Mouse (Mus musculus) urinary bladder, postnatal 14 days (tissue): ENCODE data around the gene Tha1.
"Not testable (repeated sequence)": the region's sequence is repeated elsewhere in the genome, so short reads cannot be mapped to it uniquely, and the experiment has no call there.

ENCODE experiments used
- DNase-seq: peaks from one replicate; pipeline ENCODE4 v3.0.0; 2021; ENCODE audit warnings: low spot score

The Tha1 gene

DNA sequence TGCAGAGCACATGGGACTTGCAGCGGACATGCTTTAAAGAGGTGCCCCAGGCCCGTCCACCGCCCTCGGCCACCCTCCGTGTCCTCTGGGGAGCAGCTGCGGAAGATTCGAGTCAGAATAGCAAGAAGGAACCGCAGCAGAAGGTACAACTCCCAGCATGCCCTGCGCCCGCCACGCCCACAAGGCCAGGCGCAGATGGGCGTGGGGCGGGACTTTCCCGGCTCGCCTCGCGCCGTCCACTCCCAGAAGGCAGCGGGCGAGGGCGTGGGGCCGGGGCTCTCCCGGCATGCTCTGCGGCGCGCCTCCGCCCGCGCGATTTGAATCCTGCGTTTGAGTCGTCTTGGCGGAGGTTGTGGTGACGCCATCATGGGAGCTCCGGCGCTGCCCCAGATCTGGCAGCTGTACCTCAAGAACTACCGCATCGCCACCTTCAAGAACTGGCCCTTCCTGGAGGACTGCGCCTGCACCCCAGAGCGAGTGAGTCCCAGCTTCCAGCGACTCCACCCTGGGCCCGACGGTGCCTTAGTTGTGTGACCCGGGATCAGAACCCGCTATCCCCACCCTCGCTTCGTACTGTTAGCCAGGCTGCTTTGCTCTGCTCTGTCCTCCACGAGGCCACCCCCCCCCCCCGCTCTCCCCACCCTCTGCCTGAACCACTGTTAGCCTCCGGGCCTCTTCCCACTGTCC, 24.2 kb downstream of the Tha1 start, which contains the start of gene Birc5:
TSS of gene Birc5 (plus strand) at position 267 of the 687 bp plus-strand sequence.
- DNase-seq: peak; percentile 97

DNA sequence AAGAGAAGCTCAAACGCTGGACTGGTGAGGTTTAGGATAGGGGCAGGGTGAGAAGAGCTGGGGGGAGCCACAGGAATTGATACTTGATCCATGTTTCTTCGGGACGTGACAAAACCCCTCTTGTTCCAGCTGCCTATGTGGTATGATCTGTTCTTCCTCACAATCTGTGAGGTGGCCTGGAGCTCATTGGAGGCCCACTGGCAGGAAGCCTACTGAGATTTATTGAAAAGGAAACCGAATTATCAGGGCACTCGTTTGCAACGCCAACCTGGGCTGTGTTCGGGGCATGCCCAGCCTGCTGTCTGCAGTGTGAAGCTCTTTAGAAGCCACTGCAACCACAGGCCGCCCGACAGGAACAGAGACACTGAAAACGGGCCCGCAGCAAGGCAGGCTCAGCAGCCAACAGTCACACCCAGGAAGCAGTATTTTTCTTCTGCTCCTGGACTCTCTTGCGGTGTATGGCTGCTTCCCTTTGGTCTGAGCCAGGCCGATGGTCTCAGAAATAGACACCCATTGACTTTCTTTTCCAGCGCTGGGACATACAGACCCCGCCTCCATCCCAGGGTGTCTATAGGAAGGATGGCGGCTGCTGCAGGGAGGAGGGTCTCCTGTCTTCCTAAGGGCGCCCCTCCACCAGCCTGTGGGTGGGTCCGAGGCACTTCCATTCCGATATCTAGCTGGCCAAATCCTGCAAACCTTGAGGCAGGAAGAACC, 24.9 kb downstream of the Tha1 start:
- peak; percentile 45 for DNase-seq

DNA sequence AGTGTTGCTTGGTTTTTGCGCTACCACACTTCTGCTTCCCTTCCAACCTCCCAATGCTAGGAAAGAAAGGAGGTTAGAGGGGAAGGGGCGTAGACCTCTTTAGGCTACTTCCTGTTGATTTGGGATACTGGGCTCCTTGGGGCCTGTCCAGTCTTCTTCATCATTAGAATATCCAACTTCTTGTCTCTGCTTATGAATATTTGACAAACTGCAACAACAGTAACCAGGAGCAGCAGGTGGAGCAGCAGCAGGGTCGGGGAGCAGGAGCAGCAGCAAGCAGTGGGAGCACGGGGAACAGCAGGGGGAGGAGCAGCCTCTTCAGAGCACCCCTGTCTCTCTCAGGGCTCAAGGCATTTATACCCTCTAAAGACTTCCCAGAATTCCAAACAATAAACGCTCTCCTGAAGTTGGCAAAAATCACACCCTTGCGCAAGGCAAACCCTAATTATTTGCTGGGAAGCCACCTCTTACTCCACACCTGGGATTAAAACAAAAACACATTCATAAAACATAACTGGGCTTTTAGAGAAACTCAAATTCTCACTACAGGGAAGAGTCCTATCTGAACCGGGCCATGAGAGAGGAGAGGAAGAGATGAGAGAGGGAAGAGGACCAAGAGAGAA, 25.6 kb downstream of the Tha1 start:
- no peak for DNase-seq

DNA sequence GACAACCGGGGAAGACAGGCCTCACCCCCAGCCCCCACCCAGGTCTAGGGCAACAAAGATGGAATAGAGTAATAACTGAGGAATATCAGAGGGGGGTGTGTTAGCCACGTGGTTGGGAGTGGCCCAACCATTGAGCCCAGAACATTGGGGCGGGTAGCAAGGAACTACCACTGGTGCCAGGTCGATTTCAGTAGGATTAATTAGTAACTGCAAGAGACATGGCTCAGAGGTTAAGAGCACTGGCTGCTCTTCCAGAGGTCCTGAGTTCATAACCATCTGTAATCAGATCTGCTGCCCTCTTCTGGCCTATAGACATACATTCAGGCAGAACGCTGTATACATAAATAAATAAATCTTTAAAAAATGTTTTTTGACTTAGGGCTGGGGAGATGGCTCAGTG, 26.6 kb downstream of the Tha1 start:
- DNase-seq: no peak

DNA sequence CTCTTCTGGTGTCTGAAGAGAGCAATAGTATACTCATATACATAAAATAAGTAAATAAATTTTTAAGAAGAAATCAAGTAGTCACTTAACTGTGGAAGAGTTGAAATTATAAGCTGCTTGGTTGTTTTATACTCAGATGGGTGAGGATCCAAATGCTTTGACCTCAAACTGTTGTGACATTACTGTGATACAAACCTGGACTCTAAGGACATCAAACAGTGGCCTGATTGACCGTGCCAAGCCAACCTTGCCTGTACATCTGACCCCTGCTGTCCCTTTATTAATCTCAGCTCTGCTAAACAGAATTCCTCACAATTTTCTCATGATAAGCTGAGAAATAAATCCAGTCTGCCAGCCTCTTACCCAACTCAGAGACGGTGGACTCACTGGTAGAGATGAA, 27.6 kb downstream of the Tha1 start:
- DNase-seq: no peak

DNA sequence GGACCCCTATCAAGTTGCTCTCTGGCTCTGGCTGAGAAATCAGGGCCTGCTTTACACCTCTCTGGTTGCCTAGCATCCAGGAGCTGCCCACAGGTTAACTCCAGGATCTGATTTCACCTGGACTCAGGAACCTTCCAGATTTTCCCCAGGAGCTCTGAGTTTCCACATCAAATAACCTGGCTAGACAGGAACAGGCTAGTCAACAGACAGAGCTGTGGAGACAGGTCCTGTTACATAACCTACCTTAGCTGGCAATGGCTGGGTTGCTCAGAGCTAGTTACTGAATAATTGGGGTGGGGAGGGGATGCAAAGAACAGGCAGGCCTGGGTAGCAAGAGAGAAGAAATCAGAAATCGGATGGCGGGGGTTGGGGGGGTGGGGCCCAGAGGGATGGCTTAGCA, 28.3 kb downstream of the Tha1 start:
- no peak for DNase-seq

DNA sequence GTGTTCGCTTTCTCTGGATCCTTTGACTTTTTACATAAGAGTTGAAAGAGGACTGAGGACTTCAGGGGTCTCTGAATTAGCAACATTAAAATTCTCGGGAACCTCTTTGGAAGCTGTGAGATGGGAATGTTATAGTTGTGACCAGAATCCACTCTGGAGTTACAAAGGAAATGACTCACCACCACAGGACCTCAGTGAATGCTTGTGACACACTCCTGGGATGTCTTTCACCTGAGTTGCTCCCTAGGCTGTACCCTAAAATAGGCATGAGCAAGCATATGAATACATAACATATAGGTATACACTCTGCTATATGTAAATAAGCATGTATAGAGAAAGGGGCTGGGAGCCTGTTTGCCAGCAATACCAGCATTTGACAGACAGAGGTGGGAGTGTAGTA, 29.8 kb downstream of the Tha1 start:
- no peak for DNase-seq

DNA sequence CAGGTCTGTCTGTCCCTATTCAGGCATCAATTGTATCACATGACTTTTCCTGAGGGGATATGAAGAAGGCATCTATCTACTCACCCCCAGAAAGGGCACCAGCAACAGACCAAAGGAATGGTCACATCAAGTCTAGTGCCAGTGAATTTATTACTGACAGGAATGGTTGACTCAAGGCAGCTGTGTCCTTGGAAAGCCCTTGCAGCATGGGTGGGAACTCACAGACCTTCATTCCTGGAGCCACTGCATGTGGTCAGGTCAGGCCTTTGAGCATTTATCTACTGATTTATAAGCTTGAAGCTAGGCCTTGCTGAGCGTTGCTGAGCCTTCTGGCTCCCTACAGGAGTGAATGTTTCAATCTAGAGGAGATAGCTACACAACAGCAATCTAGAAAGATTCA, 32.4 kb downstream of the Tha1 start:
- DNase-seq: no peak

DNA sequence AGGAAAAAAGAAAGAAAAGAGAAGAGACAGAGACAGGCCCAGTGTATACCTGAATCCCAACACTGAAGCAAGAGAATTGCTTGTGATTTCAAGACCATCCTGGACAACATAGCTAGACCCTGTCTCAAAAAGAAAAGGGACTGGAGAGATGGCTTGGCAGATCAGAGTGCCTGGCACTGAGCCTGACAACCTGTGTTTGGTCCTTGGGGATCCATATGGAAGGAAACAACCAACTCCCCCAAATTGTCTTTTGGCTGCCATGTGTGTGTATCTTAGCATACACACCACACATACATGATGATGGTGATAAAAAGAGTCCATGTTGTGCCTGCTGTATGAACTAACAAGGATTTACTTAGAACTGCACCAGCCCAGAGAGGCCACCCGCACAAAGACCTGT, 34.3 kb downstream of the Tha1 start:
- no peak for DNase-seq

DNA sequence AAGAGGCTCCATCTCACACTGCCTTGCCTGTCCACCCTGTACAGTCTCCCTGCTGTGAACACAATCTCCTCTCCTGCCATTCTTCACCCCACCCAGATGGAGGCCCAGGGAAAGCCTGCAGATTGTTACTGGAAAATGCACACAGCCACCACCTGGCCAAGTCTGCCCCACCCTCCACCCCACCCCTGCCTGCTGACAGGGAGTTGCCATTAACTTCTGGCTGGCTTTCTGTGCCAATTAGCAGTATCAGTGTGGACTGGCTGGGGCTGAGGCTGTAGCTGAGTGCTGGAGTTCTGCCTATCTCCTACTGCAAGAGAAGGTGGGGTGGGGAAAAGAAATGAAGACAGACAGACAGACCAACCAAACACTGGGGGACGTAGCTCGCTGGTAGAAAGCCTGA, 34.7 kb downstream of the Tha1 start:
- no peak for DNase-seq

DNA sequence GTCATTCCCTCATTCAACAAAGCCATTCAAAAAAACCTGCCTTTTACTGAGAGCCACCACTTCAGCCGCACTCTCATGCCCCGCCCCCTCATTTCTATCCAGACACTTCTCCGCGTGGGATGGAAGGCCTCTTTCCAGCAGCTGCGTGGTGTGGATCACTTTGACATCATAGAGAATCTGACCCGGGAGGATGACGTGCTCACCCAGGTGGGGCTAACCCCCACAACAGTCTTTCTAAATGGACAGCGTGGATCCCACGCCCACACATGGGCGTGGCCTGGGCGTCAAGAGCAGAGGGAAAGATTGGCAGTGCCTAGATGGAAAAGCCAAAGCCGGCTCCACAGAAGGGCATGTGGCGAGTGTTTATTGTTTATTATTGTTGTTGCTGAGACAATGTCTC, 37.0 kb downstream of the Tha1 start:
- DNase-seq: no peak

DNA sequence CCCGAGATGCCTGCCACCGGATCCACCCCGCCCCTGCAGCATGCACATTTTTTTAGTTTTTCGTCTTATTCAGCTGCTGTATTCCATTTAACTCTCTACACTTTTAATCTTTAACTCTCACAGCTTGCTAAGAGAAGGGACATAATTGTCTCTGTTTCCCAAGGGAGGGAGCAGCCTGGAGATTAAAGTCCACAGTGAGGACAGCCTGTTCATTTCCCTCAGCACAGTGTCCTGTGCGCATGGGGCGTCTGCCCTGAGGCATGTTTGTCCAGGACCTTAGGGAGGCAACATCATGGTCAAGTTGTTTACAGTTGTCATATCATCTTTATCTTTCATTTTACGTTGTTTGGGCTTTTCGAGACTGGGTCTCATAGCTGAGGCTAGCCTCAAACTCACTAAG, 39.2 kb downstream of the Tha1 start:
- no peak for DNase-seq

DNA sequence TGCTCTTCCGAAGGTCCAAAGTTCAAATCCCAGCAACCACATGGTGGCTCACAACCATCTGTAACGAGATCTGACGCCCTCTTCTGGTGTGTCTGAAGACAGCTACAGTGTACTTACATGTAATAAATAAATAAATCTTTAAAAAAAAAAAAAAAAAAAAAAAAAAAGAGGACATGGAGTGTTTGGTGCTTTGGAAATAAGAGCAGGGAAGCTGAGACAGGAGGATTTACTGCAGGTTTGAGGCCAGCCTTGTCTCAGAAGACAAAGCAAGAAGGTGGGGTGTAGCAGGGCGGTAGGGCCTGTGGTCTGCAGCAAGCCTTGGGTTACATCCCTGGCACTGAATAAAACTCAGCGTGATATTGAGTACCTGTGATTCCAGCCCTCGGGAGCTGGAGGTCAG, 39.8 kb downstream of the Tha1 start:
- not testable (repeated sequence) for DNase-seq

DNA sequence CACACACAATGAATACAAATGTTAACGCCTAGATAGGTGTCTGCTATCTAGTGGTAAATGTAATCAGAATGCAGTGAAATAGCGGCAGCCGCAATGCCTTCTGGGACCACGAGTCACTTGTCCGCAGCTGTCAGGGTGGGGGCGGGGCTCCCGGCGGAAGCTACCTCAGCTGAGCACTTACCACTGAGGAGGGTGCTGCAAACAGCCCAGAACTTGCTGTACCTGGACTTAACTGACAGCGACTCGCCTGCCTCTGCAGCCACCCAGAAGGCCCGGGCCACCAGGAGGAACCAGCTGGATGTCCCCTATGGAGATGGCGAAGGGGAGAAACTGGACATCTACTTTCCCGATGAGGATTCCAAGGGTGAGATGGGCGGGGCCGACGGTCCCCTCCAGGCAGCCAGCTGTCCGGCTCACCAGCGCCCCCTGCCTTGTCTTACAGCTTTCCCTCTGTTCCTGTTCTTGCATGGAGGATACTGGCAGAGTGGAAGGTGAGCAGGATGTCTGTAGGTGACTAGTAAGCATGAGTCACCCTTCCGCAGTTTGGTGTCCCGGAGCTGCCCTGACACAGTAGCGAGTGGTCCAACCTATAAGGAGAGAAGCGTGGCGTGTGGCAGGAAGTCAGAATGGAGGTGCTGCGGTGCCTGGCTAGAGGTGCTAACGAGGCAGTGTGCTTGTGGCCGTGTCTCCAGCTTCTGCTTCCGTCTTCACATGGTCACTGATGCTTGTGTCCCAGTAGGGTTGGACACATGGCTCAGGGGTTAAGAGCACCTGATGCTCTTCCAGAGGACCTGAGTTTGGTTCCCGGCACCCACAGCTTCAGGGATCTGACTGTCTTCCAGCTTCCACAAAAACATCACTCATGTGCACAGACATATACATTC, 41.0 kb downstream of the Tha1 start:
- DNase-seq: peak; percentile 78

DNA sequence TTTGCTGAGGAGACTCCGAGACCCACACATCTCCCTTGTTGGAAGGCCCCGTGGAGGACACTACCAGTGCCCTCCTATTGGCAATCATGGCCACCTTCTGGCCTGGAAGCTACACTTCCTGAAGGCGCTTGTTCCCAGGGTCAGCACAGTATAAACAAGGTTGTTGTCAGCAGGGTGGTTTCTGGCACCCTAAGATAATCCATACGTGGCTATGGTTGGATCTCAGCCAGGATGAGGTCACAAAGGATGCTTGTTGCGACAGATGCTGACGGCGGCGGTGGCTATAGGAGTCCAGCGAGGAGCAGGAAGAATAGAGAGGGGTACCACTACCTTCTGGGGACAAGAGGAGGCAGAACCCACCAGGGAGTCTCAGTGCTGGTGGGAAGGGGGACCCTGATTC, 42.9 kb downstream of the Tha1 start:
- DNase-seq: no peak

DNA sequence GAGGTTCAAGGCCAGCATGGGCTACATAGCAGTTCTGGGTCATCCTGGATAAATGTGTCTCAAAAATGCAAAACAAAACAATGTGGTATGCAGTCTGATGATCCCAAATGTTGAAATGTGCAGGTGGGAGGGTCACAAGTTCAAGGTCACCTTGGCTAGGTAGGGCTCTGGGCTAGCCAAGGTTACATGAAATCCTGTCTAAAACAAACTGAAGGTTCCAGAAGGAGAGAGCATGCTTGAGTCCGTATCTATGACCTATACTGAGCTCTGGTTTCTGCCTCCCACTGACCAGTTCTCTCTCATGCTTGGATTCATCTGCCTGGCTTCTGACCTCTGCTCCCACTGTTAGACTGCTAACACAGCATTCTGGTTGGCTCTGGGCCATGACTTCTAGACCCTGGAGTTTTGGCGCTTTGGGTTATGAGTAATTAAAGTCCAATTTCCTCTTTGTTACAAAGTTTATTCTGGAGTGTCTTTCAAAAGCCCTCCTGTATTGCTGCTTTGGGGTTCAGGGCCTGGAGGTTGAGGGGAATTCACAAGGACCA, 43.5 kb downstream of the Tha1 start:
- no peak for DNase-seq

DNA sequence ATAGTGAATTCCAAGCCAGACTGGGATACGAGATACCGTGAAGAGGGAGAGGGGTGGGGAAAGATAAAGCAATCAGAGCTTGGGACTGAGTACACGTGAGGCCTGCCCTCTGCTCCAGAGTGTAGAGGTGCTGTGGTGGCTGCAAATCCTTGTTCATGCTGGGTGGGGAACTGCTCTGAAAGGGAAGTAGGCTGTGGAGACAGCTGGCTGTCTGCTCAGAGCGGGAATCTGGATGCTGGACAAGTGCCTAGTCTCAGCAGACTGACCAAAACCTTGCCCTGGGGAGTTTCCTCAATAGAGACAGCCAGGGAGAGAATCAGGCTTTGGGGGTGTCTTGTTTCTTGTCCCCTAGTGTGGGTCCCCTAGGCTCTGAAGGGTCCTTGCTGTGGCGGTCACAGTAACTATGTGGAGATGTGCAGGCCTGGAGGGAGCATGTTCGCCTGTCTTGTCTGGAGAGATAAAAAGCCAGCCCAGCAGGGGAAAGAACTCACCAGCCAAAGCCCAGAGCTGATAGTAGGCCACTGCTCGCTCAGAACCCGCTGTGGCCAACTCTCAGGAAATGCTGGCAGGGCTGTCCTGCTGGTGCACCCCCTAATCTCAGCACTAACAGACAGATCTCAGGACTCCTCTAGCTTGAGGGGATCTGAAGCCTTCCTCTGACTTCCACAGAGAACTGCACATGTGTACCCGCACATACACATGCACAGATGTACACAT, 44.2 kb downstream of the Tha1 start:
- DNase-seq: no peak

DNA sequence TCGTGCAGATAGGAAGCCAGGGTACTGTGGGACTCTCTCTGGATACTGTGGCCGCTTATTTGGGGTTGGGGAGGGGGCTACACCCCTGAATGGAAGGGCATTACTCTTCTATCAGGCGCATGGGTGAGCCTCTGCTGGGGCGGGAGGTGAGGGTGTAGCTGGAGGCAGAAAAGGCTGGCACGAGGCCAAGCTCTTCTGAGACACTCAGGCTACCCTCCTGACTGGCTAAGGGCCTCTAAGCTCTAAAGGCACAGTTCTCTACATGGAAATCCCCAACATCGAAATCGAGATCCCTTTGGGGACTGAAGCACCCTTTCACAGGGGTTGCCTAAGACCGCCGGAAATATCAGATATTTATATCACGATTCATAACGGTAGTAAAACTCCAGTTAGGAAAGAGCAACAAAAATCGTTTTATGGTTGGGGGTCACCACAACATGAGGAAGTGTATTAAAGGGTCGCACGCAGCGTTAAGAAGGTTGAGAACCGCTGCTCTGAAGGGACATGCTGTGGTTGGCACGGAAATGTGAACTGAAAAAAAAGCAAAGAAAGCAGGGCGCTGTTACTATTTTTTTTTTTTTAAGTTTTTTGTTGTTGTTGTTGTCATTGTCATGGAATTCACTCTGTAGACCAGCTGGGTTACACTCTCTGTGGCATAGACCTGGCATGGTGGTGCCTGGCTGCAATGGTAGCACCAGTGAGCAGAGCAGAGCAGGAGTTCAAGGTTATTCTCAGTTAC, 45.0 kb downstream of the Tha1 start:
- no peak for DNase-seq

DNA sequence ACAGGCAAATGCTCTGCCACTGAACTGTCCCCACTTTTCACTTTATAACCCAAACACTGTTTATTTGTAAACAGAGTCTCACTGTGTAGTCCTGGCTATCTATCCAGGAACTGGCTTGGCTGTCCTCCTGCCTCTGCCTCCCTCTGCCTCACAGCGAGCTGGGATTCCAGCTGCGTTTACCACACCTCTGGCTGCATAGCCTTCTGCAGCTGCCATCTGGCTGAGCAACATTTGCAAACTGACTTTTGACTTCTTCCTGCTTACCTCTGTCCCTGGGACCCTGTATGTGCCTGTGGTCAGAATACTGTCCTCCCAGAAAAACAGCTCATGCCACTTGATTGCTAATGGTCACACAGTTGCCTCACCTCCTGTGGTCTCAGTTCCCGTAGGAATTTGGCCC, 45.9 kb downstream of the Tha1 start:
- no peak for DNase-seq

DNA sequence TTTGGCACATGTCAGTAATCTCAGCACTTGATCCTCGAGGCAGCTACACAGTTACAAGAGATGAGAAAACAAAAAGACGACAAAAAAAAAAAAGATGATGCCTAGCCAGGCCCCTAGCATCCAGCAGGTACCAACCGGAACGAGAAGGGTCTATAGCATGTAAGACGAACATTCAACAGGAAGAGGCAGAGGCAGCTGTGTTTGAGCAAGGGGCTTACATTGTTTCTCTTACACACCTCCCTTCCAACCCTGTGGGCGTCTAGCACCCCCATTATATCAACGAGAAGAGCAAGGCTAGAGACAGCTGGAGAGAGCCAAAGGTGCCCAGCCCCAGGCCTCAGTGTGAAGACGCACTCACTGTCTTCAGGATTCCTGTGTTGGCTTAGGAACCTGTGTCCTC, 46.4 kb downstream of the Tha1 start:
- no peak for DNase-seq

DNA sequence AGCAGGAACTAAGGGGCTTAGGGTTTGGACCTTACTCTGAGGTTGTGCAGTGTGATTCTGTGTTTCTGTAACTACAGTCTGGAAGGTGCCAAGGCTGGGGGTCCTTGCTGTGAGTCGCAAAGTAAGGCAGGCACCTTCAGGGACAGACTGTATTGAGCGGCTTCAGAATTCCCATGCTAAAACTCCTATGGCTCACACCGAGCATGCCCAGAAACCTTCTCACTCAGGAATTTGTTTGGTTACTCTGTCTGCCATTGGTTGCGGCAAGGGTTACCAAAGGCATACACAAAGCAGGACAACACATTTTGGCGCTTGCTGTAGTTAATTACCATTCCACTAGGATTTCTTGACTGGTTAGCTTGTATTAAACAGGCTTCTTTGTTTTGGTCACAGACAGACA, 47.1 kb downstream of the Tha1 start:
- DNase-seq: no peak
